Mouse (Mus musculus): ENCODE results near the gene Chrng. TPM values are rescaled to one million over a fixed set of nuclear protein-coding genes. Genes with fewer than 3 reads are reported as not detected.

The Chrng gene
- polyA plus RNA-seq, 1 experiment from 2014 or later: 14.3 TPM

Other genes with a start within 250 kb of the Chrng start
- gene Alppl2, start 114.7 kb upstream of the Chrng start, polyA plus RNA-seq (2015; fragmentation: Nextera tagmentation; extraction: Ambion mirVana): not detected in 2 replicates
- gene Alpi, start 103.1 kb upstream of the Chrng start, polyA plus RNA-seq (2015; fragmentation: Nextera tagmentation; extraction: Ambion mirVana): 0.10 TPM in 1 of 2 replicates, not detected in the other
- not detected in 2 replicates for gene Akp3, start 79.7 kb upstream of the Chrng start, polyA plus RNA-seq (2015; fragmentation: Nextera tagmentation; extraction: Ambion mirVana)
- 0.55 and 1.8 TPM in 2 replicates for gene Ecel1, start 48.1 kb upstream of the Chrng start, polyA plus RNA-seq (2015; fragmentation: Nextera tagmentation; extraction: Ambion mirVana)
- gene Prss56, start 21.3 kb upstream of the Chrng start, polyA plus RNA-seq (2015; fragmentation: Nextera tagmentation; extraction: Ambion mirVana): 0.12 and 0.19 TPM in 2 replicates
- 5.0 and 14.4 TPM in 2 replicates for gene Chrnd, start 14.1 kb upstream of the Chrng start, polyA plus RNA-seq (2015; fragmentation: Nextera tagmentation; extraction: Ambion mirVana)
- gene Eif4e2, start 9.3 kb downstream of the Chrng start, polyA plus RNA-seq (2015; fragmentation: Nextera tagmentation; extraction: Ambion mirVana): 176 and 179 TPM in 2 replicates
- 3.0 and 3.4 TPM in 2 replicates for gene Efhd1, start 59.7 kb downstream of the Chrng start, polyA plus RNA-seq (2015; fragmentation: Nextera tagmentation; extraction: Ambion mirVana)
- gene Gigyf2, start 122.3 kb downstream of the Chrng start, polyA plus RNA-seq (2015; fragmentation: Nextera tagmentation; extraction: Ambion mirVana): 49.6 and 57.5 TPM in 2 replicates
- gene Kcnj13, start 190.1 kb downstream of the Chrng start, polyA plus RNA-seq (2015; fragmentation: Nextera tagmentation; extraction: Ambion mirVana): 0.89 and 1.2 TPM in 2 replicates